Mouse (Mus musculus): ENCODE measurements at regions not wholly inside any gene's neighbourhood (a gene's known extent, or its start where the extent isn't known, plus 50 kb on each side); places are given as distances from the start of the nearest gene placed in this dataset.

DNA sequence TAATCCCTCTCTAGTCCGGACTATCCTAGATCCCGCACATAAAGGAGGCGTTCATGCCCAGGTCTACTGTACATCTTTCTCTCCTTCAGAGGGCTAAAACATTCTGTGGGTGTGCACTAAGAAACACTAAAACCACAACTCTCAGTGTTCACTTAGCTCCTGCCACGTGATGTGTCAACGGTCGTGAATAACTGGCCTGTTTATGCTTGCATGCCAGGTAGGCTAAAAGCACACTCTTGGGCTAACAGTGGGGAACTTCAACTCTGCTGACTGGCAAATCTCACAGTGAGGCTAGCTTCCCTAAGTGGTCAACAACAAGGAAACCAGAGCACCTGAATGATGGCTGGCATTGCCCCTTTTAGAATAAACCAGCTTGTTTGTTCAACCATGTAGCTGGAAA, 106.3 kb downstream of the Tbx19 start:
- Histone ChIP-seq H3K27ac (ENCODE audit: control insufficient read depth, low read depth, low read length) (no peak overlapping the region), H3K9me3 (replicated peaks; ENCODE audit: insufficient read depth, low read length) (no peaks in the 10 kb centered on the region), H3K9ac (ENCODE audit: control insufficient read depth, low read depth, low read length, poor library complexity, severe bottlenecking) (no peak overlapping the region), H3K4me3 (ENCODE audit: control insufficient read depth in 1 of 2, insufficient read depth in 1 of 2, low read depth in 2 of 2, low read length in 2 of 2) (no peak overlapping the region), H3K27me3 (ENCODE audit: control insufficient read depth in 1 of 2, insufficient read depth in 2 of 2, low read length in 2 of 2) (no peaks in the 10 kb centered on the region; a peak in 1 of 4 replicates), H3K79me2 (ENCODE audit: control insufficient read depth, insufficient read depth, low read length, poor library complexity) (no peaks in the 10 kb centered on the region), H3K4me1 (ENCODE audit: control insufficient read depth in 1 of 2, insufficient read depth in 2 of 2, low read length in 2 of 2) (no peaks in the 10 kb centered on the region), H3K36me3 (ENCODE audit: control insufficient read depth in 1 of 2, insufficient read depth in 2 of 2, low read length in 2 of 2) (no peaks in the 10 kb centered on the region)
- TF ChIP-seq ETS1 (IDR thresholded peaks at IDR 0.05; ENCODE audit: low read depth, low read length): no peak
- TF ChIP-seq E2F4 (IDR thresholded peaks at IDR 0.05; ENCODE audit: borderline replicate concordance, low read depth, low read length): no peak
- TF ChIP-seq UBTF (IDR thresholded peaks at IDR 0.05; ENCODE audit: borderline replicate concordance, insufficient read depth, low read depth, low read length): no peak
- no peak for TF ChIP-seq TCF12 (IDR thresholded peaks at IDR 0.05; ENCODE audit: low read depth, low read length)
- no peak for TF ChIP-seq SIN3A (IDR thresholded peaks at IDR 0.05; ENCODE audit: low read length)
- no peak for TF ChIP-seq ELF1 (IDR thresholded peaks at IDR 0.05; ENCODE audit: low read depth, low read length)
- TF ChIP-seq MXI1 (IDR thresholded peaks at IDR 0.05; ENCODE audit: low read depth, low read length): no peak
- no peak for TF ChIP-seq SMC3 (IDR thresholded peaks at IDR 0.05; ENCODE audit: low read depth, low read length)
- TF ChIP-seq NELFE (IDR thresholded peaks at IDR 0.05; ENCODE audit: low read depth, low read length): no peak
- TF ChIP-seq JUND (IDR thresholded peaks at IDR 0.05; ENCODE audit: low read depth, low read length): no peak
- no peak for TF ChIP-seq GATA1 (IDR thresholded peaks at IDR 0.05; ENCODE audit: low read depth, low read length)
- TF ChIP-seq MAX (IDR thresholded peaks at IDR 0.05; ENCODE audit: low read length): no peak
- TF ChIP-seq USF1 (IDR thresholded peaks at IDR 0.05; ENCODE audit: low read depth, low read length): no peak
- no peak for DNase-seq (ENCODE audit: low read depth, low spot score)

DNA sequence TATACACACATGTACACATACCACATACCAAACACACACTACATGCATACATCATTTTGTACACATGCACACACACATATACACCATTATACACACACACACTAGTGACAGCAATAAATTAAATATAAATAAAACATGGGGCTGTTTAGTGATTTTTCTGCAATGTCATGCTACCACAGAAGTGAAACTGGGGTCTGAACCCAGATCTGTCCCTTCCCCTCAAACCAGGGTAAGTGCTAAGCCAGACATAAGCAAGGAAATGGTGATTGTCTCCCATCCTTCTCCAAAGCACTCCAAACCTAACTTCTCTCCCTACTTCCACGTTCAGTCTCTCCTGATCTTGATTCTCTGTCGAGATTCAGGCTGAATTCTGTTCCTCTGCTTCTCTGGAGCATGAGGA, 109.3 kb downstream of the Tbx19 start:
- Histone ChIP-seq H3K79me2 (ENCODE audit: control insufficient read depth, insufficient read depth, low read length, poor library complexity) (no peaks in the 10 kb centered on the region), H3K4me1 (ENCODE audit: control insufficient read depth in 1 of 2, insufficient read depth in 2 of 2, low read length in 2 of 2) (no peaks in the 10 kb centered on the region), H3K4me3 (ENCODE audit: control insufficient read depth in 1 of 2, insufficient read depth in 1 of 2, low read depth in 2 of 2, low read length in 2 of 2) (no peak overlapping the region), H3K9ac (ENCODE audit: control insufficient read depth, low read depth, low read length, poor library complexity, severe bottlenecking) (no peak overlapping the region), H3K27ac (ENCODE audit: control insufficient read depth, low read depth, low read length) (no peak overlapping the region), H3K27me3 (ENCODE audit: control insufficient read depth in 1 of 2, insufficient read depth in 2 of 2, low read length in 2 of 2) (no peaks in the 10 kb centered on the region; a peak in 1 of 4 replicates), H3K9me3 (replicated peaks; ENCODE audit: insufficient read depth, low read length) (no peaks in the 10 kb centered on the region), H3K36me3 (ENCODE audit: control insufficient read depth in 1 of 2, insufficient read depth in 2 of 2, low read length in 2 of 2) (no peaks in the 10 kb centered on the region)
- TF ChIP-seq SMC3 (IDR thresholded peaks at IDR 0.05; ENCODE audit: low read depth, low read length) (no peak), ZC3H11A (IDR thresholded peaks at IDR 0.05; ENCODE audit: low read depth, low read length) (no peak), BHLHE40 (IDR thresholded peaks at IDR 0.05; ENCODE audit: borderline replicate concordance, low read depth, low read length) (no peak), NRF1 (IDR thresholded peaks at IDR 0.05; ENCODE audit: insufficient read depth, low read depth, low read length, poor library complexity, severe bottlenecking) (no peak), CTCF (IDR thresholded peaks at IDR 0.05 in 2 of 3, conservative IDR thresholded peaks at IDR 0.05 in 1 of 3; ENCODE audit: control insufficient read depth in 1 of 3, insufficient read depth in 1 of 3, low read depth in 2 of 3, low read length in 3 of 3, poor library complexity in 1 of 3, severe bottlenecking in 1 of 3) (no peak), NELFE (IDR thresholded peaks at IDR 0.05; ENCODE audit: low read depth, low read length) (no peak), ELF1 (IDR thresholded peaks at IDR 0.05; ENCODE audit: low read depth, low read length) (no peak)
- no peak for DNase-seq (ENCODE audit: low read depth, low spot score)

Measured in MEL (cell line).